Comparison of ENCODE assay signal across 21 mouse cellular contexts in genomic region chr8:89609074-89609473, GRCm38 (mm10).
A peak's percentile ranks its signal among the peaks of the same experiment; 100 is the strongest.
DNase-seq lines count a peak whose midpoint lies in the region; ATAC-seq lines count a peak whose summit lies in the region.
"Had no signal": no experiment of that assay in that cellular context is flagged by ENCODE, and none has a peak within 500 bp of the region (broad histone marks: within the 10 kb centered on the region; RNA-seq: fewer than 3 reads in every experiment).

No protein-coding gene starts in this region.

- ATAC-seq in intestine, embryonic 14.5 days (replicated peaks; ENCODE audit: low FRiP score, low TSS enrichment, low read depth) = no peak
- no peak for ATAC-seq in intestine, embryonic 15.5 days
- ATAC-seq in kidney, embryonic 16.5 days (ENCODE audit: low FRiP score, low TSS enrichment) = peak; percentile 77; the same call in 1 of the 2 replicates
- ATAC-seq: activated CD4-positive, CD25-positive, alpha-beta regulatory T cell, adult 4 months; forebrain, postnatal 0 days; Patski had no signal

- WGBS in intestine, embryonic 14.5 days = 25% methylated on average over 4 of the region's 4 CpGs
- WGBS in intestine, embryonic 15.5 days = 21% methylated on average over 4 of the region's 4 CpGs
- WGBS in kidney, embryonic 16.5 days = 25% methylated on average over 4 of the region's 4 CpGs

- H3K4me1 ChIP-seq in intestine, embryonic 14.5 days (replicated peaks; ENCODE audit: control insufficient read depth, insufficient read depth, low read length) = peaks cover 4% of the 10 kb centered on the region; the same call in 1 of the 2 replicates
- H3K4me1 ChIP-seq in intestine, embryonic 15.5 days (replicated peaks) = 0 out of 2 replicates have a peak, but pooled peaks cover 5% of the 10 kb centered on the region
- H3K4me1 ChIP-seq in kidney, embryonic 16.5 days (ENCODE audit: insufficient read depth, low read length) = no peaks in the 10 kb centered on the region
- H3K4me1 ChIP-seq: embryonic facial prominence, embryonic 12.5 days; heart, embryonic 15.5 days; hindbrain, embryonic 10.5 days had no signal

- DNase-seq in intestine, embryonic 14.5 days (ENCODE audit: low spot score) = no peak
- no peak for DNase-seq in kidney, postnatal 36 days
- peak; percentile 1 for DNase-seq in brain, adult 2 months (ENCODE audit: low read depth, low spot score)
- peak; percentile 42 for DNase-seq in mesoderm, embryonic 11.5 days (ENCODE audit: low read depth, low spot score)
- DNase-seq: adrenal gland, postnatal 14 days; cerebellum, adult 2 months; cerebellum, postnatal 10 days; forebrain, postnatal 0 days; gastrocnemius, postnatal 14 days; heart, adult 2 months; heart, postnatal 14 days had no signal

- no peaks in the 10 kb centered on the region for H3K27me3 ChIP-seq in intestine, embryonic 14.5 days (replicated peaks; ENCODE audit: control insufficient read depth, insufficient read depth, low read length)
- H3K27me3 ChIP-seq in intestine, embryonic 15.5 days (replicated peaks) = no peaks in the 10 kb centered on the region
- no peaks in the 10 kb centered on the region for H3K27me3 ChIP-seq in kidney, embryonic 16.5 days (ENCODE audit: insufficient read depth, low read length)
- H3K27me3 ChIP-seq: CH12.LX; embryonic facial prominence, embryonic 12.5 days; heart, embryonic 15.5 days had no signal

- H3K36me3 ChIP-seq in intestine, embryonic 14.5 days (ENCODE audit: control insufficient read depth, insufficient read depth, low read length) = no peaks in the 10 kb centered on the region
- no peaks in the 10 kb centered on the region for H3K36me3 ChIP-seq in intestine, embryonic 15.5 days
- H3K36me3 ChIP-seq in kidney, embryonic 16.5 days (ENCODE audit: insufficient read depth, low read length) = no peaks in the 10 kb centered on the region
- H3K36me3 ChIP-seq: embryonic facial prominence, embryonic 12.5 days; heart, embryonic 15.5 days; hindbrain, embryonic 10.5 days had no signal

- no peak overlapping the region for H3K9ac ChIP-seq in intestine, embryonic 14.5 days (ENCODE audit: low read length)
- no peak overlapping the region for H3K9ac ChIP-seq in intestine, embryonic 15.5 days
- H3K9ac ChIP-seq in kidney, embryonic 16.5 days (replicated peaks; ENCODE audit: low read length) = no peak overlapping the region
- H3K9ac ChIP-seq: embryonic facial prominence, embryonic 12.5 days; forebrain, postnatal 0 days; heart, embryonic 15.5 days; hindbrain, embryonic 14.5 days had no signal

- no peak overlapping the region for H3K4me3 ChIP-seq in intestine, embryonic 14.5 days (ENCODE audit: low read depth, low read length)
- H3K4me3 ChIP-seq in intestine, embryonic 15.5 days (replicated peaks) = no peak overlapping the region
- H3K4me3 ChIP-seq in kidney, embryonic 16.5 days (ENCODE audit: low read length) = no peak overlapping the region
- H3K4me3 ChIP-seq: embryonic facial prominence, embryonic 12.5 days; heart, adult 2 months; heart, embryonic 15.5 days; hindbrain, embryonic 10.5 days had no signal

- H3K27ac ChIP-seq in intestine, embryonic 14.5 days (ENCODE audit: low read depth) = 0 out of 2 replicates have a peak overlapping the region, but pooled peaks have one; percentile 10
- H3K27ac ChIP-seq in intestine, embryonic 15.5 days = no peak overlapping the region
- H3K27ac ChIP-seq in kidney, embryonic 16.5 days (ENCODE audit: low read length) = peak overlapping the region; percentile 81
- H3K27ac ChIP-seq: embryonic facial prominence, embryonic 12.5 days; heart, adult 2 months; heart, embryonic 15.5 days; hindbrain, embryonic 10.5 days; hindbrain, embryonic 14.5 days had no signal

- no peak overlapping the region for H3K4me2 ChIP-seq in intestine, embryonic 14.5 days (ENCODE audit: low read length)
- H3K4me2 ChIP-seq in intestine, embryonic 15.5 days (replicated peaks) = no peak overlapping the region
- H3K4me2 ChIP-seq in kidney, embryonic 16.5 days (replicated peaks; ENCODE audit: low read depth, low read length) = no peak overlapping the region
- H3K4me2 ChIP-seq: embryonic facial prominence, embryonic 12.5 days; heart, embryonic 11.5 days; heart, embryonic 15.5 days; hindbrain, embryonic 14.5 days had no signal

- H3K9me3 ChIP-seq in intestine, embryonic 14.5 days (ENCODE audit: control insufficient read depth, low read length) = 0 out of 2 replicates have a peak, but pooled peaks cover 5% of the 10 kb centered on the region
- no peaks in the 10 kb centered on the region for H3K9me3 ChIP-seq in intestine, embryonic 15.5 days
- 0 out of 2 replicates have a peak, but pooled peaks cover 3% of the 10 kb centered on the region for H3K9me3 ChIP-seq in kidney, embryonic 16.5 days (ENCODE audit: low read length)
- H3K9me3 ChIP-seq: embryonic facial prominence, embryonic 12.5 days; heart, embryonic 15.5 days; hindbrain, embryonic 10.5 days had no signal

Comparison
In these comparisons a context has a peak if more than half of its experiments do, and no peak if none do; other contexts are left out.
1. DNase-seq: peak in brain, adult 2 months (single experiment) and mesoderm, embryonic 11.5 days (single experiment); none in intestine, embryonic 14.5 days (single experiment) and kidney, postnatal 36 days (0 of 2).